Mouse (Mus musculus) gastrocnemius, postnatal 4 days (tissue): ENCODE results near the gene Abce1. TPM values are rescaled to one million over a fixed set of nuclear protein-coding genes. Genes with fewer than 3 reads are reported as not detected.

Experiments
- DNase-seq, 2 experiments: peaks; one replicate each; pipeline ENCODE4 v3.0.0; 2021 to 2022; ENCODE audit warnings: low spot score in 2 of 2, mixed read lengths in 2 of 2
- total RNA-seq, 2 experiments: library from RNA; stranded (reverse); gene quantifications; 2 replicates each; pipeline ENCODE4 v1.2.3; 2021

The Abce1 gene
- total RNA-seq, 2 experiments from 2014 or later, result 45.1 to 54.0 TPM

- no peak for DNase-seq
Measured at GRCm38 (mm10) chr8:79641119-79641518, 70.4 kb downstream of the Abce1 start.

GRCm38 (mm10) chr8:79639586-79640451 lies 71.7 kb downstream of the Abce1 start, which contains the start of gene Otud4:
Gene Otud4 (plus strand): TSS chr8:79639618.
- peak in 1 of 2 experiments; percentile 55 for DNase-seq

- peak; percentile 89 to 97 for DNase-seq
Measured at GRCm38 (mm10) chr8:79638707-79639549, 72.6 kb downstream of the Abce1 start.

DNA sequence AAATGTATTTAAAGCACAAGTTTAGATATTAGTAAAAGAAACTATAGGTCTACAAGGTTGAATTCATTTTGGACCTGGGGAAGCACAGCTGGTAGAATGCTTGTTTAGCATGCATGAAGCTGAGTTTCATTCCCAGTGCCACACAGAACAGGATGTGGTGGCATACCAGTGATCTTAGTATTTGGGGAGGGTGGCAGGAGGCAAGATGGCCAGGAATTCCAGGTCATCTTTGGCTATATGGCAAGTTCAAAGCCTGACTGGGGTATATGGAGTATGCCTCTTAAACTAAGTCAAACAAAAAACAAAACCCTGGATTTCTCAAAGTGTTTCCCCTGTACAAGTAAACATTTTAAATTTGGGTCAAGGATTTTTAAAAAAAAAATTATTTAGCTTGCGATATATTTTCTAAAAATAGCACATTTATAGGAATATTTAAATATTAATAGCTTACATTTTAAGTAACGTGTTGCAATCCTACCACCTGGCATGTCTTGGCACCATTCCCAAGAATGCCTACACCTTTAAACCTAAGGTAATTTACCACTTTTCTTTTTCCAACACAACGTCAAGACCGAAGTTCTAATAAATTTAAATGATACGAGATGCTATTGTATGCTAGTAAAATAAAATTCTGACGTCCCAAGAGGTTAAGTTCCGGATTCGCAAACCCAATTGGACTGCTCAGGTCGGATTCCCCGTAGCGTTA lies 73.4 kb downstream of the Abce1 start:
- no peak for DNase-seq

GRCm38 (mm10) chr8:79637237-79637636 lies 74.3 kb downstream of the Abce1 start:
- no peak for DNase-seq

GRCm38 (mm10) chr8:79636151-79636550 lies 75.4 kb downstream of the Abce1 start:
- DNase-seq, result no peak

DNA sequence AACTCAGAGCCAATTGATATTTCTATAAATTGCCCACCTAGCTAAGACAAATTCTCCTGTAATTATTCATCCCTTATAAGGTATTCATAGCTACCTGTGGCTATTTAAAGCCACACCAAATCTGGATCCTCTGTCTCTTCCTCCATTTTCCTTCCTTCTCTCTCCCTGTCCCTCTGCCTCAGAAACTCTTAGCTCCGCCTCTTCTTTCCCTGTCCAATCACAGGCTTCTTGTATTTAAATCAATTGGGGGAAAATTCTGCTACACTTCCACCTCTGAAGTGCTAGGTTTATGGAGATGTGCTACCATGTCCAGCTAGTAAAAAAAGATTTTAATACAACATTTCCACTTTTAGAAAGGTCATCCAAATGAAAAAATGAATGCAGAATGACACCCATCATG lies 76.0 kb downstream of the Abce1 start:
- no peak for DNase-seq

Other genes with a start within 250 kb of the Abce1 start
- 10 to 100 TPM; 54.7 to 65.1 TPM for gene Otud4, start 72.1 kb downstream of the Abce1 start, total RNA-seq
- gene Anapc10, start 80 bp upstream of the Abce1 start, total RNA-seq, result 1 to 10 TPM; 7.1 to 10.0 TPM